In genomic region chr5:92052866-92053265, GRCm38 (mm10) we compare ENCODE assay signal across 23 mouse cellular contexts. TPM values are rescaled to one million over a fixed set of nuclear protein-coding genes. Genes with fewer than 3 reads are reported as not detected.
DNase-seq lines count a peak whose midpoint lies in the region; ATAC-seq and TF ChIP-seq lines count a peak whose summit lies in the region.
"Had no signal": no experiment of that assay in that cellular context is flagged by ENCODE, and none has a peak within 500 bp of the region (broad histone marks: within the 10 kb centered on the region; RNA-seq: fewer than 3 reads in every experiment).

No protein-coding gene starts in this region.

- no peak overlapping the region for H3K4me2 ChIP-seq in liver, postnatal 0 days (ENCODE audit: low read depth, low read length)
- no peak overlapping the region for H3K4me2 ChIP-seq in liver, embryonic 12.5 days
- no peak overlapping the region for H3K4me2 ChIP-seq in lung, postnatal 0 days (replicated peaks; ENCODE audit: low read depth, low read length)
- H3K4me2 ChIP-seq: embryonic facial prominence, embryonic 12.5 days; forebrain, embryonic 13.5 days; forebrain, embryonic 15.5 days had no signal

- no peaks in the 10 kb centered on the region for H3K9me3 ChIP-seq in liver, postnatal 0 days (ENCODE audit: low read length)
- H3K9me3 ChIP-seq in liver, embryonic 12.5 days (replicated peaks): no peaks in the 10 kb centered on the region
- no peaks in the 10 kb centered on the region for H3K9me3 ChIP-seq in lung, postnatal 0 days (ENCODE audit: low read length)
- H3K9me3 ChIP-seq: embryonic facial prominence, embryonic 10.5 days; embryonic facial prominence, embryonic 12.5 days; forebrain, embryonic 13.5 days; forebrain, embryonic 15.5 days; G1E had no signal

- TF ChIP-seq EP300 in liver, postnatal 0 days (IDR thresholded peaks at IDR 0.05; ENCODE audit: low read depth): no peak
- TF ChIP-seq EP300 in lung, postnatal 0 days (IDR thresholded peaks at IDR 0.05): no peak

- peak; percentile 59; the same call in 1 of the 2 replicates for ATAC-seq in liver, postnatal 0 days
- no peak for ATAC-seq in liver, embryonic 12.5 days
- ATAC-seq in lung, postnatal 0 days: no peak
- ATAC-seq: CD4-positive, CD25-positive, alpha-beta regulatory T cell, adult 4 months; forebrain, embryonic 13.5 days; forebrain, embryonic 15.5 days had no signal

- DNase-seq in liver, adult 2 months (ENCODE audit: extremely low read depth, low read depth, low spot score): peak; percentile 84
- no peak for DNase-seq in liver
- no peak for DNase-seq in liver, postnatal 0 days
- DNase-seq in lung, postnatal 0 days (ENCODE audit: low spot score): peak; percentile 5
- DNase-seq in lung, postnatal 4 days: no peak
- DNase-seq in heart, adult 9 months (ENCODE audit: low spot score in 2 of 2): no peak
- DNase-seq: adrenal gland, adult 8-10 months; adrenal gland, postnatal 14 days; adrenal gland, postnatal 36 days; B cell, adult 2 months; cerebellum, adult 11-12 months; cerebellum, adult 2 months; cerebellum, adult 9-10 months; cerebellum, postnatal 10 days; cerebellum, postnatal 25 days had no signal

- no peak overlapping the region for H3K4me3 ChIP-seq in liver, adult 2 months (ENCODE audit: insufficient read depth, low read depth, low read length)
- H3K4me3 ChIP-seq in liver, postnatal 0 days (ENCODE audit: low read depth, low read length): no peak overlapping the region
- H3K4me3 ChIP-seq in liver, embryonic 12.5 days: no peak overlapping the region
- no peak overlapping the region for H3K4me3 ChIP-seq in lung, postnatal 0 days (ENCODE audit: low read depth, low read length)
- H3K4me3 ChIP-seq: embryonic facial prominence, embryonic 10.5 days; embryonic facial prominence, embryonic 12.5 days; forebrain, embryonic 13.5 days; forebrain, embryonic 15.5 days had no signal

- peaks cover 7% of the 10 kb centered on the region; the same call in 1 of the 2 replicates for H3K4me1 ChIP-seq in liver, adult 2 months (ENCODE audit: control insufficient read depth, insufficient read depth, low read length)
- no peaks in the 10 kb centered on the region for H3K4me1 ChIP-seq in liver, postnatal 0 days (ENCODE audit: insufficient read depth)
- H3K4me1 ChIP-seq in liver, embryonic 12.5 days: no peaks in the 10 kb centered on the region
- no peaks in the 10 kb centered on the region for H3K4me1 ChIP-seq in lung, postnatal 0 days (ENCODE audit: insufficient read depth, low read depth, low read length)
- H3K4me1 ChIP-seq: embryonic facial prominence, embryonic 10.5 days; embryonic facial prominence, embryonic 12.5 days; forebrain, embryonic 13.5 days; forebrain, embryonic 15.5 days had no signal

- no peaks in the 10 kb centered on the region for H3K79me2 ChIP-seq in liver, adult 2 months (ENCODE audit: control insufficient read depth, insufficient read depth, low read length)

- WGBS in liver, adult 2 months: 47% methylated on average over 6 of the region's 6 CpGs
- 72% methylated on average over 6 of the region's 6 CpGs for WGBS in liver, postnatal 0 days (ENCODE audit: insufficient replicate concordance)
- WGBS in liver, embryonic 12.5 days (ENCODE audit: insufficient replicate concordance): 83% methylated on average over 6 of the region's 6 CpGs
- WGBS in lung, postnatal 0 days: 81% methylated on average over 6 of the region's 6 CpGs

- no peaks in the 10 kb centered on the region for H3K27me3 ChIP-seq in liver, adult 2 months (ENCODE audit: control insufficient read depth, insufficient read depth, low read length)
- H3K27me3 ChIP-seq in liver, postnatal 0 days (ENCODE audit: insufficient read depth, low read length): no peaks in the 10 kb centered on the region
- no peaks in the 10 kb centered on the region for H3K27me3 ChIP-seq in liver, embryonic 12.5 days (replicated peaks)
- no peaks in the 10 kb centered on the region for H3K27me3 ChIP-seq in lung, postnatal 0 days (replicated peaks; ENCODE audit: insufficient read depth, low read length)
- H3K27me3 ChIP-seq: CH12.LX; embryonic facial prominence, embryonic 12.5 days; forebrain, embryonic 13.5 days; forebrain, embryonic 15.5 days had no signal

- peaks cover 48% of the 10 kb centered on the region for H3K36me3 ChIP-seq in liver, adult 2 months (ENCODE audit: control insufficient read depth, insufficient read depth, low read length)
- H3K36me3 ChIP-seq in liver, postnatal 0 days (replicated peaks; ENCODE audit: insufficient read depth, low read length): peaks cover 49% of the 10 kb centered on the region
- H3K36me3 ChIP-seq in liver, embryonic 12.5 days: peaks cover 58% of the 10 kb centered on the region
- peaks cover 37% of the 10 kb centered on the region; the same call in 1 of the 2 replicates for H3K36me3 ChIP-seq in lung, postnatal 0 days (ENCODE audit: insufficient read depth, low read length)

- H3K9ac ChIP-seq in liver, adult 2 months (ENCODE audit: low read depth, low read length): no peak overlapping the region
- H3K9ac ChIP-seq in liver, postnatal 0 days (replicated peaks): no peak overlapping the region
- no peak overlapping the region for H3K9ac ChIP-seq in liver, embryonic 12.5 days
- no peak overlapping the region for H3K9ac ChIP-seq in lung, postnatal 0 days (replicated peaks; ENCODE audit: low read depth)
- H3K9ac ChIP-seq: embryonic facial prominence, embryonic 12.5 days; forebrain, embryonic 13.5 days; forebrain, embryonic 15.5 days had no signal

- TF ChIP-seq CTCF in liver, adult 2 months (IDR thresholded peaks at IDR 0.05; ENCODE audit: low read depth, low read length): no peak
- no peak for TF ChIP-seq CTCF in liver, postnatal 0 days (IDR thresholded peaks at IDR 0.05; ENCODE audit: low read depth)
- TF ChIP-seq CTCF in lung, postnatal 0 days (IDR thresholded peaks at IDR 0.05): no peak

- H3K27ac ChIP-seq in liver, adult 2 months (replicated peaks; ENCODE audit: insufficient read depth, low read depth, low read length): peak overlapping the region; percentile 52
- 0 out of 2 replicates have a peak overlapping the region, but pooled peaks have one; percentile 12 for H3K27ac ChIP-seq in liver, postnatal 0 days (ENCODE audit: low read depth)
- no peak overlapping the region for H3K27ac ChIP-seq in liver, embryonic 12.5 days
- no peak overlapping the region for H3K27ac ChIP-seq in lung, postnatal 0 days (ENCODE audit: low read length)
- H3K27ac ChIP-seq: embryonic facial prominence, embryonic 10.5 days; embryonic facial prominence, embryonic 12.5 days; forebrain, embryonic 13.5 days; forebrain, embryonic 15.5 days had no signal

- no peak for TF ChIP-seq POLR2A in liver, adult 2 months (IDR thresholded peaks at IDR 0.05; ENCODE audit: extremely low read depth, insufficient read depth, low read length)

RNA-seq across cellular contexts. Expression of gene Cdkl2, which starts 9.2 kb away (rescaled TPM):
- 2.9 and 3.7 TPM in 2 replicates for total RNA-seq in liver, adult 2 months (2014; rRNA removed)
- polyA plus RNA-seq in liver, adult 2 months (2012; rRNA removed): 0.66 and 0.69 TPM in 2 replicates
- 0.73 and 0.90 TPM in 2 replicates for polyA plus RNA-seq in liver, postnatal 0 days (2015; fragmentation: Nextera tagmentation; extraction: Ambion mirVana)
- 0.25 and 0.35 TPM in 2 replicates for polyA plus RNA-seq in liver, embryonic 12.5 days (2016; fragmentation: Nextera tagmentation; extraction: Ambion mirVana)
- 5.1 and 6.2 TPM in 2 replicates for polyA plus RNA-seq in lung, postnatal 0 days (2015; fragmentation: Nextera tagmentation; extraction: Ambion mirVana)

RNA-seq across cellular contexts. Expression of gene G3bp2, which starts 30.7 kb away (rescaled TPM):
- total RNA-seq in liver, adult 2 months (2014; rRNA removed): 29.5 and 37.3 TPM in 2 replicates
- 11.3 and 12.1 TPM in 2 replicates for polyA plus RNA-seq in liver, adult 2 months (2012; rRNA removed)
- polyA plus RNA-seq in liver, postnatal 0 days (2015; fragmentation: Nextera tagmentation; extraction: Ambion mirVana): 46.7 and 50.1 TPM in 2 replicates
- polyA plus RNA-seq in liver, embryonic 12.5 days (2016; fragmentation: Nextera tagmentation; extraction: Ambion mirVana): 84.0 and 87.0 TPM in 2 replicates
- 95.2 and 102 TPM in 2 replicates for polyA plus RNA-seq in lung, postnatal 0 days (2015; fragmentation: Nextera tagmentation; extraction: Ambion mirVana)

Comparison
In these comparisons a context has a peak if more than half of its experiments do, and no peak if none do; other contexts are left out.
1. DNase-seq: peak in liver, adult 2 months (single experiment) and lung, postnatal 0 days (single experiment); none in liver (single experiment), liver, postnatal 0 days (single experiment), lung, postnatal 4 days (0 of 2) and heart, adult 9 months (0 of 2).
2. H3K27ac ChIP-seq: peak in liver, adult 2 months (single experiment) and liver, postnatal 0 days (single experiment); none in liver, embryonic 12.5 days (single experiment) and lung, postnatal 0 days (single experiment).